Mouse (Mus musculus): ENCODE results near the gene Ifrd2.

The Ifrd2 gene

GRCm38 (mm10) chr9:107551890-107552355 lies 35.5 kb upstream of the Ifrd2 start:
- 61% methylated on average over 8 of the region's 8 CpGs for WGBS

- WGBS = 86% methylated on average over 5 of the region's 5 CpGs
These were observed 34.6 kb upstream of the Ifrd2 start for GRCm38 (mm10) chr9:107552690-107553393.

GRCm38 (mm10) chr9:107553541-107554318 lies 33.7 kb upstream of the Ifrd2 start:
- WGBS = 8% methylated on average over 37 of the region's 37 CpGs

- under 1% methylated on average over 53 of the region's 53 CpGs for WGBS
These were observed 33.1 kb upstream of the Ifrd2 start for GRCm38 (mm10) chr9:107554319-107554825.

DNA sequence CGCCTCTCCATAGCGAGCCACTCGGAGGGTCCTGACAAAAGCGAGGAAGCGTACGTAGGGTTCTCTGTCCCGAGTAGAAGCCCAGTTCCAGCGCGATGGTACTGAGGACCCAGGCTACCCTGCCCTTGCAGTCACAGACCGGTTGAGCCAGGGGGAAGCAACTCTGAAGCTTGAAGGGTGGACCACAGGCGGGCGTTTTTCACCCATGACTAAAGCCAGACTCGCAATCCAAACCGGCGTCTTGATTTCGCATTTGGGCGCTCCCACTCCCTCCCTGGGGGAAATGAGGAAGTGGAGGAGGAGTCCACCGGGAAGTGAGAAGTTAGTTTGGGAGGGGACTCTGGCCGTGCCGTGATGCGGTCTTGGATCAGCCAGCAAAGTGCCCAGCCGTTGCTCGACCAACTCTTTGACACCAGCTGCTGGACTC lies 32.4 kb upstream of the Ifrd2 start:
- under 1% methylated on average over 23 of the region's 23 CpGs for WGBS

GRCm38 (mm10) chr9:107555701-107556100 lies 31.7 kb upstream of the Ifrd2 start:
- 35% methylated on average over 2 of the region's 2 CpGs for WGBS

DNA sequence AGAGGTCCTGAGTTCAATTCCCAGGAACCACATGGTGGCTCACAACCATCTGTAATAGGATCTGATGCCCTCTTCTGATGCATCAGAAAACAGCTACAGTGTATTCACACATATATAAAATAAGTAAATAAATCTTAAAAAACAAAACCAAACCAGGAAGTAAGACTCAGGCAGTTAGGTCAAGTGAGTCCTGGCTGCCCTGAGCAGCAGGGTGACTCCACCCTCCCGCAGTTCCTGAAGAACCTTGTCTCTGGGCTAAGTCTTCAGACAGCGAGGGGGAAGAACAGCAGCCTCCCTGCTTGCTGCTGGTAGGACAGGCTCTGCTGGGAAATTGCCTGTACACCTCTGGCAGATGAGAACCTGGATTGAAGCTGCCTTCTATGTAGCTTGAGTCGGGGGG lies 31.1 kb upstream of the Ifrd2 start:
- WGBS = 77% methylated on average over 3 of the region's 3 CpGs

DNA sequence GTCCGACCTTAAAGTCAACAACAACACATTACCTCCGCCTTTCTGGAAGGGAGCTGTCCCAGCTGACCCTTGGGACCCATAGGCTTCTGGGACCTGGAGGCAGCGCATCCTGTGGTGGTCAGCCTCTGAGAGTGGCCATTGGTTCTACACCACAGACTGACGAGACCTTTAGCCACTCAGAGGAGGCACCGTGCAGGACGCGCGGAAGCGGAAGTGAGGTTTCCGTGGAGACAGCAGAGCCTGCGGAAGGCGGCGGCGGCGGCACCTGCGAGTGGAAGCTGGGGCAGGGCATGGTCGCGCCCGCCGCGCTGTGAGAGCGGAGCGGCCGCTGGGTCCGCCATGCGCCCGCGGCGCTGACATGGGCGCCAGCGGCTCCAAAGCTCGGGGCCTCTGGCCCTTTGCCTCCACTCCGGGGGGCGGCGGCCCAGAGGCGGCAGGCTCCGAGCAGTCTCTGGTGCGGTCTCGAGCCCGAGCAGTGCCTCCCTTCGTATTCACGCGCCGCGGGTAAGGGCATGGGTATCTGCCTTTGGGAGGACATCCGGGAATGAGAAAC lies 24.3 kb upstream of the Ifrd2 start, which contains the start of gene Tusc2:
TSS of gene Tusc2 (plus strand) at position 227 of the 553 bp plus-strand sequence.
- WGBS = under 1% methylated on average over 46 of the region's 46 CpGs

GRCm38 (mm10) chr9:107565556-107565955 lies 21.9 kb upstream of the Ifrd2 start:
- WGBS = 46% methylated on average over 5 of the region's 5 CpGs

- 51% methylated on average over 15 of the region's 15 CpGs for WGBS
These were observed 21.3 kb upstream of the Ifrd2 start for GRCm38 (mm10) chr9:107566041-107566709.

DNA sequence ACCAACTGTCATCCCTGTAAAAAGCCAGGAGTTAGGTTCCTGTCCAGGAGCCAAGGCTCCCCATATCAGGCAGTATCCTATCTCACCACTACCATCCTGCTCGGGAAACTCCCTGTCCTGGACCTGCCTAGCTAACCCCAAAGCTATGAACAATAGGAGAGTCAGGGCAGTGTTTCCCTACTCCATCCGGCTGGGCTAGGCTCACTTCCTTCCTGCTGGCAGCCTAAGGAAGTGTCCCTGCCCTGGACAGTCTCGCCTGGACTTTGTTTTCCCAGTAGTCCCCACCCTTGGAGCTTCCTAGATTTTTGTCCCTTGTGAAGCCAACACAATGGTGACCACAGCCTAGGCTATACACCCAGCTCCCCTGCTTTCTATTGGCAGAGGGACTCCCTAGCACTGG lies 20.6 kb upstream of the Ifrd2 start:
- WGBS = 65% methylated on average over 3 of the region's 3 CpGs

- 42% methylated on average over 18 of the region's 18 CpGs for WGBS
These were observed 19.6 kb upstream of the Ifrd2 start, which contains the start of gene Hyal2 for GRCm38 (mm10) chr9:107567702-107568319. Hyal2 (plus strand) TSS chr9:107567945.

GRCm38 (mm10) chr9:107568331-107569261 lies 18.8 kb upstream of the Ifrd2 start:
- WGBS = 3% methylated on average over 41 of the region's 41 CpGs

- WGBS = 1% methylated on average over 23 of the region's 23 CpGs
These were observed 18.2 kb upstream of the Ifrd2 start for GRCm38 (mm10) chr9:107569270-107569669.

GRCm38 (mm10) chr9:107570016-107570415 lies 17.4 kb upstream of the Ifrd2 start:
- 50% methylated on average over 13 of the region's 13 CpGs for WGBS

DNA sequence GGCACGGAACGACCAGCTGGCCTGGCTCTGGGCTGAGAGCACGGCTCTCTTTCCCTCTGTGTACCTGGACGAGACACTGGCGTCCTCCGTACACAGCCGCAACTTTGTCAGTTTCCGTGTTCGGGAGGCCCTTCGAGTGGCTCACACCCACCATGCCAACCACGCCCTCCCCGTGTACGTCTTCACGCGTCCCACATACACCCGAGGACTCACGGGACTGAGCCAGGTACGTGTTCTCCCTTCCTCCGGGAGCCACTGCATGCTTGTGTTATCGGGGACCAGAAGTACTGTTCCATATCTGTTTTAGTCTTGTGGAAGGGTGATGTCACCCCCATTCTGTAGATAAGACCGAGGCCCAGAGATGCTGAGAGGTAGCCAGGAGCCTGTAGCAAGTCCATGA lies 16.6 kb upstream of the Ifrd2 start:
- 94% methylated on average over 21 of the region's 21 CpGs for WGBS

- 91% methylated on average over 22 of the region's 22 CpGs for WGBS
These were observed 15.7 kb upstream of the Ifrd2 start for GRCm38 (mm10) chr9:107571534-107572326.

DNA sequence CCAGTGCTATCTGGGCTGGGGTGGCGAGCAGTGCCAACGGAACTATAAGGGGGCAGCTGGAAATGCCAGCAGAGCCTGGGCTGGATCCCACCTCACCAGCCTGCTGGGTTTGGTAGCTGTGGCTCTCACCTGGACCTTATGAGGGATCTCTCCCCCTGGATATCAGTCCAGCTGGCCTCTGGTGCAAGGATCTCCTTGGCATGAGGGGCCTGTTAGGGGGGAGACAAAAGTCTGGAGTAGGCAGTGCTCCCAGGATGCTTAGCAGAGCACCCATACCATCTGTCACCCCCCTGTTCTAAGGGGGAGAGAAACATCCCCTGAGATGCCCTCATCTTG lies 15.1 kb upstream of the Ifrd2 start:
- WGBS = 98% methylated on average over 2 of the region's 2 CpGs

GRCm38 (mm10) chr9:107573774-107574173 lies 13.7 kb upstream of the Ifrd2 start:
- 82% methylated on average over 6 of the region's 6 CpGs for WGBS

Data from cerebral cortex, adult 2 months (tissue).